Mouse (Mus musculus): ENCODE results near the gene Ifi35.

DNA sequence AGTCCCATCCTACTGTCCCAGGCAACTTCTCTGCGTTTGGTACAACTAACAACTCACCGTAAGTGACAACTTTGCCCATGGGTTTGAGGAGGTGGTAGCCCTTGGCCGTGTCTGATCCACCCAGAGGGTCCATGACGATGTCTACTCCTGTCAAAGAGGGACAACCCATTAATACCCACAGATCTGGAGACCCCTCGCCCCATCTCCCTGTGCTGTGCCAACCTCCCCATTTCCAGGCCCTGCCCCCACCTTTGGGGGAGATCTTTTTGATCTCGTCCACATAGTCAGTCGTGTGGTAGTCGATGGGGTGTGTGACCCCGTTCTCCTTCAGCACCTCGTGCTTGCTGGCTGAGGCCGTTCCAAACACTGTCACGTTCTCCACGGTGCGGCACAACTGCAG is 13.9 kb downstream of the Ifi35 start:
- TF ChIP-seq CTCF (IDR thresholded peaks at IDR 0.05; ENCODE audit: borderline replicate concordance, extremely low read depth, insufficient read depth, insufficient read length) (no peak), POLR2A (IDR thresholded peaks at IDR 0.05; ENCODE audit: borderline replicate concordance, extremely low read depth, insufficient read depth, insufficient read length, poor library complexity, severe bottlenecking) (no peak)
